Mouse (Mus musculus) liver, adult 2 months (tissue): Measurements from ENCODE around the gene Pak1ip1.

Experiments used
- CTCF ChIP-seq: fragments of 200-500 bp; IDR thresholded peaks from 2 replicates; pipeline ENCODE4 v1.5.1; 2011; ENCODE audit warnings: low read depth, low read length, control low read depth
- POLR2A ChIP-seq: fragments of 200-500 bp; IDR thresholded peaks from 2 replicates; pipeline ENCODE4 v1.6.1; 2011; ENCODE audit warnings: low read length, control low read depth; ENCODE audit not compliant: insufficient read depth; ENCODE audit errors: extremely low read depth

- no peak for TF ChIP-seq CTCF
- TF ChIP-seq POLR2A = no peak
These were observed 30.9 kb upstream of the Pak1ip1 start for GRCm38 (mm10) chr13:40969761-40970390.
